Mouse (Mus musculus) embryonic facial prominence, embryonic 15.5 days (tissue): Measurements from ENCODE around the gene Abhd16b. TPM values are rescaled to one million over a fixed set of nuclear protein-coding genes. Genes with fewer than 3 reads are reported as not detected.

Experiments used
- polyA plus RNA-seq: library from polyadenylated mRNA; unstranded; fragments of >200 nt; fragmentation: Nextera tagmentation; extraction: Ambion mirVana; gene quantifications from 2 replicates; pipeline ENCODE4 v1.2.1, GENCODE M21; 2015

The Abhd16b gene
- polyA plus RNA-seq, 1 experiment from 2014 or later: 0.24 TPM

Other genes starting within 250 kb of the Abhd16b start
- 14.7 and 14.8 TPM in 2 replicates for gene Gmeb2, start 205.2 kb upstream of the Abhd16b start, polyA plus RNA-seq
- 16.2 and 24.7 TPM in 2 replicates for gene Stmn3, start 178.7 kb upstream of the Abhd16b start, polyA plus RNA-seq
- gene Rtel1, start 173.5 kb upstream of the Abhd16b start, polyA plus RNA-seq: 35.5 and 40.8 TPM in 2 replicates
- 43.2 and 44.3 TPM in 2 replicates for gene Zgpat, start 128.3 kb upstream of the Abhd16b start, polyA plus RNA-seq
- 65.2 and 65.3 TPM in 2 replicates for gene Arfrp1, start 127.8 kb upstream of the Abhd16b start, polyA plus RNA-seq
- 23.6 and 24.7 TPM in 2 replicates for gene Lime1, start 113.1 kb upstream of the Abhd16b start, polyA plus RNA-seq
- 4.0 and 4.6 TPM in 2 replicates for gene Zbtb46, start 33.8 kb upstream of the Abhd16b start, polyA plus RNA-seq
- 166 and 173 TPM in 2 replicates for gene Tpd52l2, start 3.9 kb downstream of the Abhd16b start, polyA plus RNA-seq
- 87.7 and 92.0 TPM in 2 replicates for gene Dnajc5, start 27.3 kb downstream of the Abhd16b start, polyA plus RNA-seq
- gene Uckl1, start 91.7 kb downstream of the Abhd16b start, polyA plus RNA-seq: 50.7 and 55.7 TPM in 2 replicates
- gene Prpf6, start 98.7 kb downstream of the Abhd16b start, polyA plus RNA-seq: 60.4 and 63.6 TPM in 2 replicates
- gene Zfp512b, start 99.6 kb downstream of the Abhd16b start, polyA plus RNA-seq: 62.1 and 74.8 TPM in 2 replicates
- gene Samd10, start 106.0 kb downstream of the Abhd16b start, polyA plus RNA-seq: 13.3 and 15.6 TPM in 2 replicates
- 0.24 and 0.31 TPM in 2 replicates for gene Gm29797, start 163.8 kb downstream of the Abhd16b start, polyA plus RNA-seq
- gene Sox18, start 178.4 kb downstream of the Abhd16b start, polyA plus RNA-seq: 65.1 and 75.3 TPM in 2 replicates
- gene Tcea2, start 187.1 kb downstream of the Abhd16b start, polyA plus RNA-seq: 24.0 and 25.7 TPM in 2 replicates
- 72.2 and 79.7 TPM in 2 replicates for gene Rgs19, start 200.8 kb downstream of the Abhd16b start, polyA plus RNA-seq
- not detected in 2 replicates for gene Lkaaear1, start 205.2 kb downstream of the Abhd16b start, polyA plus RNA-seq
- 0.18 and 0.84 TPM in 2 replicates for gene Oprl1, start 221.8 kb downstream of the Abhd16b start, polyA plus RNA-seq